Mouse (Mus musculus): ENCODE measurements around the gene Lmx1a. TPM values are rescaled to one million over a fixed set of nuclear protein-coding genes. Genes with fewer than 3 reads are reported as not detected.

Gene Lmx1a
- polyA plus RNA-seq, 1 experiment from 2014 or later, result 16.3 TPM

GRCm38 (mm10) chr1:167872028-167872427, 183.0 kb downstream of the Lmx1a start:
- Histone ChIP-seq H3K36me3 (no peaks in the 10 kb centered on the region), H3K4me3 (no peak overlapping the region), H3K9me3 (replicated peaks) (no peaks in the 10 kb centered on the region), H3K27me3 (no peaks in the 10 kb centered on the region), H3K9ac (no peak overlapping the region), H3K4me2 (replicated peaks) (no peak overlapping the region), H3K27ac (no peak overlapping the region), H3K4me1 (no peaks in the 10 kb centered on the region)
- 75% methylated on average over 1 of the region's 1 CpGs for WGBS
- ATAC-seq (ENCODE audit: low FRiP score), result no peak

DNA sequence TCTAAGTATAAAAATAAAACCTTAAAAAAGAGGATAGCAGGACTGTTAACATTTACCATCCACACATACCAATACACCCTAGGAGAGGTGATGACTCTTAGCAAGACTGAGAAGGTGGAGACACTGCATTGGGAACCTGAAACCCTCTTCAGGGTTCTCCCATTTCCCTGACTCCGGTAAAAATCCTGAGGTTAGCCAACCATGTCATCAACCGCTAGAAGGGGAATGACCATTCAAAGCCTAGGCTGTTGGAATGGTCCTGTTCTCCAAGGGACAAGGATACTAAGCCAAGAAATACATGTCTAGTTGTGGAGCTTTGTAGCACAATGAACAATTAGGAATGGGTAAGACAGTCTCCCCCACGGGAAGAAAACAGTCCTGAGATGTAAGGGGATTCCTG, 185.1 kb downstream of the Lmx1a start:
- Histone ChIP-seq H3K9ac (no peak overlapping the region), H3K36me3 (no peaks in the 10 kb centered on the region), H3K4me1 (no peaks in the 10 kb centered on the region), H3K27me3 (no peaks in the 10 kb centered on the region), H3K9me3 (replicated peaks) (no peaks in the 10 kb centered on the region), H3K27ac (no peak overlapping the region), H3K4me2 (replicated peaks) (no peak overlapping the region), H3K4me3 (no peak overlapping the region)
- ATAC-seq (ENCODE audit: low FRiP score), result no peak
- WGBS, result 55% methylated on average over 3 of the region's 3 CpGs

DNA sequence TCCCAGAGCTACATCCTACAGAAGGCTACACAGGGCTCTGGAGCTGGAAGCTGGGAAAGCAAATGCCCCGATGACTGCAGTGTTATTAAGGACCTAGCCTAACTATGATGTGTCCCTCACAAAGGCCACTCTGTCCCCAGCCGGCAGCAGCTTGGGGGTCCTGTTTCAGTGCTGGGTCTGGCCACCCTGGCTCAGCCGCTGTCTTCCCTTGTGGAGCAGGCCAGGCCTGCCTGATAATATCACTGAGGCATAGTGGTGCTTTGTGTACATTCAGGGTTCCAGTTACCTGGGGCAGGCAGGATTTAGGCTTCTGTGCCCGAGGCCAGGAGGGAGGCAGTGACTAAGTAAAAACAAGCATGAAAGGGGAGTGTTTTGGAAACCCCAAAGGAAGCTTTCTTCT, 188.9 kb downstream of the Lmx1a start:
- no peak for ATAC-seq (ENCODE audit: low FRiP score)
- H3K27ac ChIP-seq, result no peak overlapping the region
- no peak overlapping the region for H3K4me3 ChIP-seq
- H3K9me3 ChIP-seq (replicated peaks), result no peaks in the 10 kb centered on the region
- no peaks in the 10 kb centered on the region for H3K4me1 ChIP-seq
- WGBS, result 68% methylated on average over 4 of the region's 4 CpGs
- no peaks in the 10 kb centered on the region for H3K27me3 ChIP-seq
- no peak overlapping the region for H3K4me2 ChIP-seq (replicated peaks)
- H3K9ac ChIP-seq, result no peak overlapping the region
- H3K36me3 ChIP-seq, result no peaks in the 10 kb centered on the region

GRCm38 (mm10) chr1:167878354-167878753, 189.3 kb downstream of the Lmx1a start:
- no peak for ATAC-seq (ENCODE audit: low FRiP score)
- 0 out of 2 replicates have a peak overlapping the region, but pooled peaks have one; percentile 17 for H3K27ac ChIP-seq

GRCm38 (mm10) chr1:167885776-167886175, 196.7 kb downstream of the Lmx1a start:
- Histone ChIP-seq H3K9ac (no peak overlapping the region), H3K36me3 (no peaks in the 10 kb centered on the region), H3K27me3 (peaks cover 4% of the 10 kb centered on the region; the same call in 1 of the 2 replicates), H3K4me2 (replicated peaks) (no peak overlapping the region), H3K9me3 (replicated peaks) (no peaks in the 10 kb centered on the region), H3K4me3 (no peak overlapping the region), H3K4me1 (peaks cover 8% of the 10 kb centered on the region), H3K27ac (no peak overlapping the region)
- ATAC-seq (ENCODE audit: low FRiP score), result no peak
- WGBS, result 95% methylated on average over 5 of the region's 5 CpGs

More at GRCm38 (mm10) chr1:167878354-167878753, 189.3 kb downstream of the Lmx1a start:
- no peaks in the 10 kb centered on the region for H3K4me1 ChIP-seq
- H3K27me3 ChIP-seq, result no peaks in the 10 kb centered on the region
- no peak overlapping the region for H3K9ac ChIP-seq
- H3K9me3 ChIP-seq (replicated peaks), result no peaks in the 10 kb centered on the region
- no peaks in the 10 kb centered on the region for H3K36me3 ChIP-seq
- 81% methylated on average over 11 of the region's 11 CpGs for WGBS
- no peak overlapping the region for H3K4me3 ChIP-seq
- no peak overlapping the region for H3K4me2 ChIP-seq (replicated peaks)

DNA sequence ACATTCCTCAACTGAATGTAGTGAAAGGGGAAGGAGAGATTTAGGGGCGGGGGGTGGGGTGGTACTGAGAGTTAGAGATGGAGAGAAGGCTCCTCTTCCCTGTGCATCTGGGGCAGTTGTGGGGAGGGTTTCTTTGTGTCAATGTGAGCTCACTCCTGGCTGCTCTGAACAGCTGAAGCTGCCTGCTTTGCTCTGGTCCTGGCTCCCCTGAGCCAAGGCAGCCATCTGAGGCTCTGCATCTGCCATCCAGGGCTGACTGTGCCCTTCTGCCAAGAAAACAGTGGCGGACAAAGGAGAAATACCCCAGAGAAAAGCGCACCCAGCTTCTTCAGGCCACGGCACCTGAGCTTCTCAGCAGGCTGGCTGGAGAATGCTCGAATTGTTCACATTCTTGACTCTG, 199.1 kb downstream of the Lmx1a start:
- Histone ChIP-seq H3K27ac (no peak overlapping the region; the same call in 1 of the 2 replicates), H3K36me3 (no peaks in the 10 kb centered on the region), H3K4me3 (no peak overlapping the region), H3K9ac (no peak overlapping the region), H3K9me3 (replicated peaks) (no peaks in the 10 kb centered on the region), H3K4me1 (peaks cover 11% of the 10 kb centered on the region), H3K27me3 (peaks cover 4% of the 10 kb centered on the region; the same call in 1 of the 2 replicates), H3K4me2 (replicated peaks) (peak overlapping the region; percentile 43)
- no peak for ATAC-seq (ENCODE audit: low FRiP score)
- WGBS, result 57% methylated on average over 5 of the region's 5 CpGs

GRCm38 (mm10) chr1:167888816-167889215, 199.8 kb downstream of the Lmx1a start:
- 0 out of 2 replicates have a peak, but pooled peaks have one; percentile 69 for ATAC-seq (ENCODE audit: low FRiP score)
- H3K27me3 ChIP-seq, result peaks cover 4% of the 10 kb centered on the region; the same call in 1 of the 2 replicates
- H3K9me3 ChIP-seq (replicated peaks), result no peaks in the 10 kb centered on the region
- WGBS, result 22% methylated on average over 9 of the region's 9 CpGs
- H3K4me2 ChIP-seq (replicated peaks), result peak overlapping the region; percentile 43
- no peak overlapping the region for H3K9ac ChIP-seq
- no peak overlapping the region; the same call in 1 of the 2 replicates for H3K4me3 ChIP-seq
- no peak overlapping the region for H3K27ac ChIP-seq
- peaks cover 11% of the 10 kb centered on the region for H3K4me1 ChIP-seq
- H3K36me3 ChIP-seq, result no peaks in the 10 kb centered on the region

GRCm38 (mm10) chr1:167896234-167896633, 207.2 kb downstream of the Lmx1a start:
- ATAC-seq (ENCODE audit: low FRiP score), result no peak
- Histone ChIP-seq H3K4me1 (peaks cover 3% of the 10 kb centered on the region; the same call in 1 of the 2 replicates), H3K9me3 (replicated peaks) (no peaks in the 10 kb centered on the region), H3K36me3 (no peaks in the 10 kb centered on the region), H3K4me3 (no peak overlapping the region), H3K4me2 (replicated peaks) (no peak overlapping the region), H3K9ac (no peak overlapping the region), H3K27me3 (no peaks in the 10 kb centered on the region), H3K27ac (no peak overlapping the region)
- WGBS, result 38% methylated on average over 7 of the region's 7 CpGs

Other genes with a start within 250 kb of the Lmx1a start
- gene Lrrc52, start 222.5 kb upstream of the Lmx1a start, polyA plus RNA-seq (2016; fragmentation: Nextera tagmentation; extraction: Ambion mirVana), result not detected in 2 replicates
- 8.0 and 8.3 TPM in 2 replicates for gene Rxrg, start 90.9 kb upstream of the Lmx1a start, polyA plus RNA-seq (2016; fragmentation: Nextera tagmentation; extraction: Ambion mirVana)

All from hindbrain, embryonic 12.5 days (tissue).